Mouse (Mus musculus) E14TG2a.4 (cell line): ENCODE data around the gene H2-M10.2.

Source experiments
- CTCF ChIP-seq: conservative IDR thresholded peaks from 2 replicates; pipeline ENCODE4 v1.5.1; 2014; ENCODE audit warnings: low read length
- POU5F1 ChIP-seq: IDR thresholded peaks from 2 replicates; pipeline ENCODE4 v1.6.1; 2014; ENCODE audit warnings: low read length, borderline replicate concordance

- TF ChIP-seq CTCF, result no peak
- no peak for TF ChIP-seq POU5F1
Observed at GRCm38 (mm10) chr17:36315689-36316253, 29.5 kb upstream of the H2-M10.2 start.
